Mouse (Mus musculus) spleen, adult 2 months (tissue): ENCODE results near the gene Coro6.

ENCODE experiments used
- CTCF ChIP-seq: fragments of 200-500 bp; IDR thresholded peaks from 2 replicates; pipeline ENCODE4 v1.5.1; 2011; ENCODE audit warnings: mild to moderate bottlenecking, inconsistent platforms; ENCODE audit not compliant: insufficient read depth, insufficient read length, insufficient replicate concordance; ENCODE audit errors: extremely low read depth
- POLR2A ChIP-seq: fragments of 200-500 bp; IDR thresholded peaks from 2 replicates; pipeline ENCODE4 v1.6.1; 2011; ENCODE audit warnings: low read depth, low read length, inconsistent platforms

- TF ChIP-seq POLR2A (no peak), CTCF (no peak)
Measured at GRCm38 (mm10) chr11:77476895-77477294, 14.7 kb downstream of the Coro6 start.
